Mouse (Mus musculus) Muller cell, postnatal 12 days (primary cell): Measurements from ENCODE around the gene Gclm.

ENCODE experiments used
- DNase-seq: peaks from one replicate; pipeline ENCODE4 v3.0.0-alpha.2; 2015; ENCODE audit errors: inconsistent ontology term

Gene Gclm

DNA sequence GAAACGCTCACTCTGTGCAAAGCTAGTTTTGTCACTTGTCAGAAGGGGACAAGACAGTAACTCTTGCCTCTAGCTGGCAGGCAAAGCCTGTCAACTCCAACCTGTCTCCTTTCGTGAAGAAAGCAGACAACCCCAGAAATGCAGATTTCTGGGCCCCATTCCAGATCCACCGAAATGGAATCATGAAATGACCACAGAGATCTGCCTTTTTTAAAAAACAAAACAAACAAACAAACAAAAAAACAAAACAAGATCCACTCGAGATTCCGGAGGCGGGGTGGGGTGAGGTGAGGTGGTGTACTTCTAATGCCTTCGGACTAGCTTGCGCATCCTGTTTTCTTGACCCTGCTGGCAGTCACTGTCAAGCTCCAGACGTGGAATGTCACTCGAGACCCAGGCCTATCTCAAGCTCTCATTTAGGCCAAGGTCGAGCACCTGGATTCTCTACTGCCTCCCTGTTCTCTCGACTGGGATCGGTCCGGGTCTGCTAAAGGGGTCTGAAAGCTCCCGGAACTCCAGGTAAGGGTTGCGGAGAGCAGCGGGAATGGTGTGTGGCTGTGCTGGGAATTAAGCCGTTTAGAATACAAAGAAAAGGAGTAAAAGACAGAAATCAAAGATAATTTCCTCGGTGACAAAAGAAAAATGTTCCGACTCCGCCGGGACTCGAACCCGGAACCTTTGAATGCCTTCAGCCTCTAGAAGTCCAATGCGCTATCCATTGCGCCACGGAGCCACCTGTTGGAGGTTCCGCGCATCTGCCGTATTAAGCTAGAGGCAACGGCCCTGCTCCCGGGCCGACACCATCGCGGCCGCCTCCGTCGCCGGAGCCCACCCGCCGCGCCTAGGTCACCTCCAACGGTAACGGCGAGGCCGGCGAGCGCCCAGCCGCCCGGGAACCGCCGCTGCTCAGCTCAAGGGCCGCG, 47.2 kb downstream of the Gclm start:
- DNase-seq: peak; percentile 91

DNA sequence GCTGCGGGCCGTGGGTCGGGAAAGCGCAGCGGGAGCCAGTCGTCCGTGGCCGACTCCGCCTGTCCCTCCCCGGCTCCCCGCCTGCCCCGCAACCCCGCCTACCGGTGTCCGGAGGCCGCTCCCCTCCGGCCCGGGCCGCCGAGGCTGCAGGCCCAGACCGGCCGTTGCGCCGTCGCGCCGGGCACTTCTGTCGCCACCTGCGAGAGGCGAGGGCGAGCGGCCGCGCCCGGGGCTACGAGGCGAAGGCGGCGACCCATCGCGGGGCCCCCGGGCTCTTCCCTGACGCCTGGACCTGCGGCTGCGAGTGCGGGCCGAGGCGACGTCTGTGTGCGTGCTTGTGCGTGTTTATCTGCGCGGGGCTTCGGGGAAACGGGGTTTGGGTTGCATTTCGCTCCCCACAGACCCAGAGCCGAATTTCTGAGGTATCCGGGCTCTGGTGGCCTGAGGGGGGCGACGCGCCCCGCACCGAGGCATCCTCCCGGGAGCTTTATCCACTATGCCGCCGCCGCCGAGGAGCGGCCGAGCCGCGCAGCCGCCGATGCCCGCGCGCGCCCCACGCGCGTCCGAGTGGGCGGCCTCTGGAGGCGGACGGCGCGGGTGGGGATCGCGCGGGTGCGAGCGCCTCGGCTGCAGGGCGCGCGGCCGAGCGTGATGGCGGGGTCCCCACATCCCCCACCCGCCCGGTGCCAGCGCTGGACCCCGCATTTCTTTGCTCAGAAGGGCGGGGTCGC, 48.0 kb downstream of the Gclm start:
- DNase-seq: peak; percentile 94

DNA sequence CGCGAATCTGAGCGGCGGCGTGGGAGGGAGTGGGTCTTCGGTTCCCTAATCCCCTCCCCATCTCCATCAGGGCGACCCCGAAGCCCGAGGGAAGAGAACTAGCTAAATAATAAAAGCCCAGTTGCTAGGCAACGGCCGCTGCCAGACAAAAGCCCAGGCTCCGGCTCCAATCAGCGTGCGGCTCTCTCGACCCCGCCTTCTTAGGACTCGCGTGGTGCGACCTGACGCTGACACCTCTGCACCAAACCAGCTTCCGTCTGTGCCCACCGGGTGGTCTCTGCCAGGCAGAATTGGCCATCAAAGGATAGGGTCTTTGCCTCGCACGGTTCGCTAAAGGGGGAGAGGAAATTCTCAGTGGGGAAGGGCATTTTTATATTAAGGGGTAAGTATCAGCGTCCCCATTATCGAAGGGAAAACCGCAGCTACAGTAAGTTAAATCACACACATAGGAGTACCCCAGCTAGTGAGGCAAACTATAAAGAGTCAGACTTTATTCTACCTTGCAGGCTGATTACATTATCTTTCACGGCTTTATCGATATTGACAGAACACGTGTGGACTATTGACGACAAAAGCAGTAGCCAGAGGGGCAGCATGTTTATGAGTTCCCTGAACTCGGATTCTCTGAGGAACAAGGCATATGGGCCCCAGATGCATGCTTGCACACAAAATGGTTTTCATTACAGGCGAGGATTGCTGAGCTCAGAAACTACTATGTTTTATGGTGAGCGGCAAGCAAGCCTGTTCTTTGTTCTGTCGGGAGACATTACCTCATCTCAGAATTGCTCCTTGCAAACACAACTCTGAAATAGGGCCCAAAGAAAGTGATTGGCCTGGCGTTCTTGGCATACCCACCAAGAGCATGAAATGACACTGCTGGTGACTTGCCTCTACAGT, 48.8 kb downstream of the Gclm start, which contains the start of gene Bcar3:
Bcar3 (plus strand) TSS at position 183 of the 897 bp plus-strand sequence.
- DNase-seq: peak; percentile 85

DNA sequence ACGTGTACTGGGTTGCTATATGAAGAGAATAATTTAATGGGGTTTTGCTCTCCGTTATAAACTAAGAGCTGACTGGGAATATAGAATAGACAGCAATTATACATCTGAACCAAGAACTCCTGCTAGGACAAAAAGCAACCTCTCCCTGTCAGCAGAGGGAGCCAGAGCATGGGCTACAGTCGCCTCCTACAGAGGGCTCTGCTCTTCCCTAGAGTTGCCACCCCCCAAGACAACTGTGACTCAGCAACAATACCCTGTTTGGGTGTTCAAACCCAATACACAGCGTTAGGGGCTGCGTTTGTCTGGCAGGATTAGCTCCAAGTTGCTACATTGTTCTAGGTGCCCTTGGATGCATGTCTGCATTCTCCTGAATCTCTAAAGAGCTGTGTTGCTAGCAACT, 50.2 kb downstream of the Gclm start:
- DNase-seq: peak; percentile 53

GRCm38 (mm10) chr3:122296979-122297378, 51.6 kb downstream of the Gclm start:
- DNase-seq: peak; percentile 86

DNA sequence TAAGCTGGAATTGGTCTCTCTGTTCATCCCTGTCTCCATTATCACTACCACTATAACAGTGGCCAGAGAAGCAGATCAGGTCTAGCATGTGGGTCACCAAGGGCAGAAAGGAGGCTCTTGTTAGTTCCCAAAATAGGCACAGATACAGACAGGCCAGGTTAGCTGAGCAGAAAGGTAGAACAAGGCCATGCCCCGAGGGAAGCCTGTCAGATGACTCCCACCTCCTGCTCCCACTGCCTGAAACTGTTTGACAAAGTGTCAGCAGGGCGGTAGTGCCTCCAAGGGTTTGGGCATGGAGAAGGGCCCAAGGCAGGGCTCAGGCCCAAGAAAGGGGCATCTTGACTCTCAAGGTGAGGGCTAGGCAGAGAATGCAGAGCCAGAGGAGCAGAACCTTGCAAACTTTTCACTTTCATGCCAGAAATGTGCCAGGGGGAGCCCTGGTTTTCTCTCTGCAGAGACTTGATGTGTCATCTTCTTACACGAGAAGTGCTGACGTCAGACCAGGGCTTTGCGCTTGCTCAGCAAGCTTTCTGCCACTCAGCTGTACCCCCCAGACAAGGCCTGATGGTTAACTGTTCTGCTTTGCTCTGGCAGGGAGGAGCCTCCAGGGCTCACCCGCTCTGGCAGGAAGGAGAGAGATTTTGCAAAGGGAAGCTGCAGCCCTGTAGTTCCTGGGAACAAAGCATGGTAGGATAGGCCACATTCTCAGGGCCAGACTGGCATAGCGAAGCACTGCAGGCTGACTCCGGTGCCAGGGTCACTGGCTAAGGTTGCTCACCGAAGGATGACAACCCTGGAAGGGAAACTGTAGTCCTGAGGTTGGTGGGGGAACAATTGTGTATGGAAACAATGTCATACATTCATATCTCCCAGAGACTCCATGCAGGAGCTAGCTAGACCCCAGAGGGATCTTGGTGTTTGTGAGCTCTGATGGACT, 55.9 kb downstream of the Gclm start:
- peak; percentile 47 for DNase-seq

- no peak for DNase-seq
Measured at GRCm38 (mm10) chr3:122304560-122304959, 59.2 kb downstream of the Gclm start.

GRCm38 (mm10) chr3:122307894-122308671, 62.7 kb downstream of the Gclm start:
- DNase-seq: no peak

- DNase-seq: no peak
Measured at GRCm38 (mm10) chr3:122308981-122309380, 63.6 kb downstream of the Gclm start.

DNA sequence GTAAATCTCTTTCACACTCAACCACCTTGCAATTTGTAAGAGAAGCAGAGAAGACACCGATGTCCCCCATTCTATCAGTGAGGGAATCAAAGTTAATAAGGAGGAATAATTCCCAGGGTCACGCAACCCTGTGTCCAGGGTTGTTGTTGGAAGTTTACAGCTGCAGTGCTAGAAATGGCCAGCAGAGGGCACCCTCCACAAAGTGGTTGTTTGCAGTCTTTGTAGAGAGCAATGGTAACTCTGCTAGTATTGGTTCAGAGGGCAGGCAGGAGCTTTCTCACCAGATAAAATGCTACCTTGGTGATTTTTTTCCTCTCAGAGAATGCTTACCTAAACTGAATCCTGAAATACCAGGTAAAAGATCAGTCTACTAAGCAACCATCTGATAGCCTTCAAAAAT, 66.7 kb downstream of the Gclm start:
- DNase-seq: peak; percentile 63

DNA sequence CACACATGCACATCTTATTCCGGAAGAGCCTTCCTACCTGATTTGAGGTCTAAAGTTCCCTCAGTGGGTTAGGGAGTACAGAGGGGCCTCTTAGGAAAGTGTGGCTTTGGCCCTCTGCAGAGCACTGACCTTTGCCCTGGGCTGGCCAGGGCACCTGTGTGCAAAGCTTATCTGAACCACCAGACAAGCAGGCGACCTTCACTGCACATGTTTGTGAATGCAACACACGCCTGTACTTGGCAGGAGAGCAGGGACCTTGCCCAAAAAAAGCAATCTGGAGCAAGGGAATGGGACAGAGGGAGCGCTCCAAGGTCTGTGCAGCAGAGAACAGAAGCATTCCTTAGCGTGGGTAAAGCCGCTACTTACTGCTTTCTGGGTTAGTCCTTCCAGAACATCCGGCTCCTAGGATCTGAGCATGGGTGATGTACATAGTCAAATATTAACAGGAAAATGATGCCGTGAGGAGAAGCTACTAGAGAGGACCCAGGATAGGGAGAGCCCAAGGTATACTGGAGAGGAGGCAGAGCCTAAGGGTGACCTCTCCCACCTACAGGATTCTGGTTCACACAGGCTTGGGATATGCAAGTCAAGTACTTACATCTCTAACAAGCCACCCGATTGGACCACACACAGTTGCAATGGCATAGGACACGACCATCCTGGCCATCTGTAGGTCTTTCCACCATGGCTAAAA, 67.7 kb downstream of the Gclm start:
- no peak for DNase-seq

DNA sequence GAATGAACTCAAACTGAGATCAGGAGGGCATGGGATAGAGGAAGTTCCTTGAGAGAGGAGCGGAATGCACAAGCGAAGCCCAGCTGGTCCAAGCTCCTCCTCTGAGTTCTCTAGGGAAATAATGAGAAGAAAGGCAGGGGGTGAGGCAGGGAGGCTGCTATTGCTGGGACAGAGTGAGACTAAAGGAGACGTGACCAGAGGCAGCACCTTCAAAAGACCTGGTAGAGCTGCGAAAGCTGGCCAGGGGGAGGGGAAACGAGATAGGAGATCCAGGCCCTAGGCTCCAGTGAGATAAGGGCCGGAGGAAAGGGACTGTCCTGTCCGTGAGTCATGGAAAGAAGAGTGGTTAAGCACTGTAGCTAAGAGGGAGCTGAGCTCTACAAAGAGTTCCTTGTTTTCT, 68.6 kb downstream of the Gclm start:
- no peak for DNase-seq

DNA sequence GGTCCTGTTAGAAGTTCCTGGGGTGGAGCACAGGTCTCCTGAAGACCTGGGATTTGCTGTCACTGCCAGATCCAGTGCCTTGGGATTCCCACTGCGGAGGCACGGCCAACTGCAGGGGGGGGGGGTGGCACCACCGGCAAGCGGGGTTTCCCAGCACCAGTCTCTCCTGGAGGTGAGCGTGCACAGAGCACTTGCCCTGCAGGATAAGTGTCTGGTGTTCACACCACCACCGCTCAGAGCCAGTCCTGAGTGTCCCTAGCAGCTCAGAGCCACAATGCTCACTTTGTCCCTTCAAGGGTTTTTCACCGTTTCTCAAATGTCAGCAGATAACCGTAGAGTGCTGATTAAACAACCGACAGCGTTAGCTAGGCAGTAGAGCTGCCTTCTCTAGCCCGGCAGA, 71.3 kb downstream of the Gclm start:
- DNase-seq: peak; percentile 45

DNA sequence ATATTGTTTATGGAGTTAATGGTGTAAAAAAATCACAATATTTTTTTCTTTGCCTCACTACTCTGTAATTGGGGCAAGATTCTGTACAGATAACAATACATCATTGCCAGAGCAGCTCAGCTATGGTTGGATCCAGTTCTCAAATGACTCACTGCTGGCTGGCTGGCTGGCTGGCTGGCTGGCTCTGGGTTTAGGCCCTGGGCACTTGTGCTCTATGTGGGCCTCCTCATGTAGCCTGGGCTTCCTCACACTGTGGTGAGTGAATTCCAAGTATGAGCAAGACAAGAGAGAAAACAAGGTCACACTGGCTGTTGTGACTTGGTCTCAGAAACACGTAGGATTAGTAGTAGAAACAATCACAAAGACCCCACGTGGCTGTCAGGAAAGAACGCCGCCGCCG, 72.0 kb downstream of the Gclm start:
- peak; percentile 82 for DNase-seq
